Mouse (Mus musculus): ENCODE data around the gene Map3k3. TPM values are rescaled to one million over a fixed set of nuclear protein-coding genes. Genes with fewer than 3 reads are reported as not detected.
A peak's percentile ranks its signal among the peaks of the same experiment; 100 is the strongest.

Gene Map3k3
- total and polyA plus RNA-seq, 3 experiments: 28.8 to 34.1 (median 32.3) TPM

- peak; percentile 81 for TF ChIP-seq USF1 (IDR thresholded peaks at IDR 0.05; ENCODE audit: low read depth, low read length)
Observed at GRCm38 (mm10) chr11:106036548-106037417, 47.6 kb upstream of the Map3k3 start, which contains the start of gene Dcaf7 (continued).

GRCm38 (mm10) chr11:106037418-106037751 is 47.0 kb upstream of the Map3k3 start:
- dilution Hi-C loops (cut with MboI; ENCODE audit: extremely low pct_ligation_motif_present, extremely low pct_unique_long_range_greater_than_20kb, low sequenced_read_pairs): no loop called here
- H3K4me2 ChIP-seq (ENCODE audit: insufficient read depth, low read depth, poor library complexity, severe bottlenecking): peak overlapping the region; percentile 62
- H3K9me3 ChIP-seq (replicated peaks; ENCODE audit: low read length): no peaks in the 10 kb centered on the region
- peaks cover 0 to 29% of the 10 kb centered on the region in 2 experiments for H3K36me3 ChIP-seq (replicated peaks in 1 of 2; ENCODE audit: control insufficient read depth in 1 of 2, insufficient read depth in 1 of 2, low read length in 1 of 2)
- peak overlapping the region; percentile 73 for H3K9ac ChIP-seq (ENCODE audit: insufficient read depth, low read depth)
- peaks cover 8 to 49% of the 10 kb centered on the region in 2 experiments for H3K4me1 ChIP-seq (ENCODE audit: control insufficient read depth in 1 of 2, insufficient read depth in 2 of 2)
- peaks cover 50% of the 10 kb centered on the region for H3K79me2 ChIP-seq (replicated peaks; ENCODE audit: control insufficient read depth, extremely low read depth, insufficient read depth, poor library complexity, severe bottlenecking)
- H3K27ac ChIP-seq (ENCODE audit: insufficient read depth, low read depth): peak overlapping the region; percentile 55
- TF ChIP-seq TCF12 (IDR thresholded peaks at IDR 0.05; ENCODE audit: low read depth, low read length): no peak
- peak; percentile 49; the same call in 1 of the 2 replicates for TF ChIP-seq CHD2 (IDR thresholded peaks at IDR 0.05; ENCODE audit: low read length)
- no peak for TF ChIP-seq ZNF384 (IDR thresholded peaks at IDR 0.05; ENCODE audit: low read depth, low read length)
- H3K4me3 ChIP-seq (replicated peaks in 1 of 3; ENCODE audit: low read depth in 2 of 3, low read length in 2 of 3, poor library complexity in 1 of 3): peak overlapping the region; percentile 74 to 97 (median 91)
- H3K27me3 ChIP-seq (replicated peaks): no peaks in the 10 kb centered on the region
- DNase-seq (ENCODE audit: extremely low read depth): peak; percentile 83
- in situ Hi-C loops (cut with MboI; ENCODE audit: low pct_ligation_motif_present, low pct_unique_long_range_greater_than_20kb, low sequenced_read_pairs): no loop called here

GRCm38 (mm10) chr11:106044349-106044748 is 40.1 kb upstream of the Map3k3 start:
- dilution Hi-C loops (cut with MboI; ENCODE audit: extremely low pct_ligation_motif_present, extremely low pct_unique_long_range_greater_than_20kb, low sequenced_read_pairs): no loop called here
- H3K4me1 ChIP-seq (ENCODE audit: control insufficient read depth in 1 of 2, insufficient read depth in 2 of 2): peaks cover 18 to 60% of the 10 kb centered on the region in 2 experiments

GRCm38 (mm10) chr11:106045256-106045655 is 39.2 kb upstream of the Map3k3 start:
- H3K4me1 ChIP-seq (ENCODE audit: control insufficient read depth in 1 of 2, insufficient read depth in 2 of 2): peaks cover 16 to 51% of the 10 kb centered on the region in 2 experiments
- in situ Hi-C loops (cut with MboI; ENCODE audit: low pct_ligation_motif_present, low pct_unique_long_range_greater_than_20kb, low sequenced_read_pairs): no loop called here
- no peaks in the 10 kb centered on the region for H3K27me3 ChIP-seq (replicated peaks)
- no peak for DNase-seq (ENCODE audit: extremely low read depth)
- H3K36me3 ChIP-seq (replicated peaks in 1 of 2; ENCODE audit: control insufficient read depth in 1 of 2, insufficient read depth in 1 of 2, low read length in 1 of 2): peaks cover 30 to 79% of the 10 kb centered on the region in 2 experiments
- H3K4me2 ChIP-seq (ENCODE audit: insufficient read depth, low read depth, poor library complexity, severe bottlenecking): no peak overlapping the region
- peaks cover 39% of the 10 kb centered on the region for H3K79me2 ChIP-seq (replicated peaks; ENCODE audit: control insufficient read depth, extremely low read depth, insufficient read depth, poor library complexity, severe bottlenecking)
- H3K9ac ChIP-seq (ENCODE audit: insufficient read depth, low read depth): no peak overlapping the region
- TF ChIP-seq SMC3 (IDR thresholded peaks at IDR 0.05; ENCODE audit: low read depth, low read length) (no peak), ZKSCAN1 (IDR thresholded peaks at IDR 0.05; ENCODE audit: borderline replicate concordance, low read depth, low read length) (no peak), POLR2AphosphoS2 (IDR thresholded peaks at IDR 0.05; ENCODE audit: low read depth, low read length) (no peak), BHLHE40 (IDR thresholded peaks at IDR 0.05; ENCODE audit: low read depth, low read length) (no peak), TBP (conservative IDR thresholded peaks at IDR 0.05; ENCODE audit: low read depth, low read length) (no peak), SIN3A (IDR thresholded peaks at IDR 0.05; ENCODE audit: low read length) (no peak), RAD21 (IDR thresholded peaks at IDR 0.05; ENCODE audit: low read depth, low read length) (no peak), NELFE (IDR thresholded peaks at IDR 0.05; ENCODE audit: low read depth, low read length) (no peak), USF2 (conservative IDR thresholded peaks at IDR 0.05; ENCODE audit: low read depth, low read length) (no peak), EP300 (IDR thresholded peaks at IDR 0.05; ENCODE audit: low read length) (no peak), ZC3H11A (IDR thresholded peaks at IDR 0.05; ENCODE audit: low read depth, low read length) (no peak), MXI1 (IDR thresholded peaks at IDR 0.05; ENCODE audit: low read depth, low read length) (no peak), RCOR1 (conservative IDR thresholded peaks at IDR 0.05; ENCODE audit: low read depth, low read length) (no peak)
- H3K9me3 ChIP-seq (replicated peaks; ENCODE audit: low read length): no peaks in the 10 kb centered on the region
- H3K4me3 ChIP-seq (replicated peaks in 1 of 3; ENCODE audit: low read depth in 2 of 3, low read length in 2 of 3, poor library complexity in 1 of 3): no peak overlapping the region
- no peak overlapping the region for H3K27ac ChIP-seq (ENCODE audit: insufficient read depth, low read depth)
- dilution Hi-C loops (cut with MboI; ENCODE audit: extremely low pct_ligation_motif_present, extremely low pct_unique_long_range_greater_than_20kb, low sequenced_read_pairs): no loop called here

More at GRCm38 (mm10) chr11:106044349-106044748, 40.1 kb upstream of the Map3k3 start:
- Histone ChIP-seq H3K79me2 (replicated peaks; ENCODE audit: control insufficient read depth, extremely low read depth, insufficient read depth, poor library complexity, severe bottlenecking) (peaks cover 46% of the 10 kb centered on the region), H3K27ac (ENCODE audit: insufficient read depth, low read depth) (no peak overlapping the region), H3K27me3 (replicated peaks) (no peaks in the 10 kb centered on the region), H3K4me2 (ENCODE audit: insufficient read depth, low read depth, poor library complexity, severe bottlenecking) (no peak overlapping the region), H3K36me3 (replicated peaks in 1 of 2; ENCODE audit: control insufficient read depth in 1 of 2, insufficient read depth in 1 of 2, low read length in 1 of 2) (peaks cover 26 to 76% of the 10 kb centered on the region in 2 experiments), H3K9me3 (replicated peaks; ENCODE audit: low read length) (no peaks in the 10 kb centered on the region), H3K4me3 (replicated peaks in 1 of 3; ENCODE audit: low read depth in 2 of 3, low read length in 2 of 3, poor library complexity in 1 of 3) (no peak overlapping the region), H3K9ac (ENCODE audit: insufficient read depth, low read depth) (no peak overlapping the region)
- no peak for TF ChIP-seq UBTF (IDR thresholded peaks at IDR 0.05; ENCODE audit: low read depth, low read length)
- no peak for TF ChIP-seq MYC (IDR thresholded peaks at IDR 0.05; ENCODE audit: low read depth, low read length)
- no peak for TF ChIP-seq MAFK (IDR thresholded peaks at IDR 0.05; ENCODE audit: insufficient replicate concordance, low read length)
- no peak for TF ChIP-seq ZKSCAN1 (IDR thresholded peaks at IDR 0.05; ENCODE audit: borderline replicate concordance, low read depth, low read length)
- TF ChIP-seq TBP (conservative IDR thresholded peaks at IDR 0.05; ENCODE audit: low read depth, low read length): no peak
- TF ChIP-seq ZC3H11A (IDR thresholded peaks at IDR 0.05; ENCODE audit: low read depth, low read length): no peak
- TF ChIP-seq MEF2A (IDR thresholded peaks at IDR 0.05; ENCODE audit: borderline replicate concordance, low read depth, low read length): no peak
- TF ChIP-seq SMC3 (IDR thresholded peaks at IDR 0.05; ENCODE audit: low read depth, low read length): no peak
- TF ChIP-seq CHD1 (IDR thresholded peaks at IDR 0.05; ENCODE audit: low read depth, low read length): no peak
- no peak for TF ChIP-seq KAT2A (IDR thresholded peaks at IDR 0.05; ENCODE audit: insufficient replicate concordance, low read length)
- no peak for TF ChIP-seq MXI1 (IDR thresholded peaks at IDR 0.05; ENCODE audit: low read depth, low read length)
- in situ Hi-C loops (cut with MboI; ENCODE audit: low pct_ligation_motif_present, low pct_unique_long_range_greater_than_20kb, low sequenced_read_pairs): no loop called here
- no peak for DNase-seq (ENCODE audit: extremely low read depth)
